Mouse (Mus musculus) adrenal gland, adult 18-20 months (tissue): ENCODE data around the gene Ddi1. TPM values are rescaled to one million over a fixed set of nuclear protein-coding genes. Genes with fewer than 3 reads are reported as not detected.
"Not testable (repeated sequence)": the region's sequence is repeated elsewhere in the genome, so short reads cannot be mapped to it uniquely, and the experiment has no call there.

Experiments used
- DNase-seq, 2 experiments: peaks; one replicate each; pipeline ENCODE4 v3.0.0; 2021 to 2022; ENCODE audit warnings: low spot score in 2 of 2
- long read RNA-seq, 2 experiments: library from polyadenylated mRNA; stranded (forward); transcript quantifications; one replicate each; pipeline ENCODE4 v2.0.0; 2021
- total RNA-seq, 2 experiments: library from RNA; stranded (reverse); gene quantifications; 1 replicate in 1 of 2; 2 replicates in 1 of 2; pipeline ENCODE4 v1.2.3; 2021

The Ddi1 gene
- not detected for total RNA-seq
- long read RNA-seq, experiment 1 = 0 reads
- long read RNA-seq, experiment 2 = 0 reads

- no peak for DNase-seq
Measured at GRCm38 (mm10) chr9:6269796-6270280, at the start of gene Ddi1. Gene Ddi1, minus strand, starts transcription at chr9:6269846.

DNA sequence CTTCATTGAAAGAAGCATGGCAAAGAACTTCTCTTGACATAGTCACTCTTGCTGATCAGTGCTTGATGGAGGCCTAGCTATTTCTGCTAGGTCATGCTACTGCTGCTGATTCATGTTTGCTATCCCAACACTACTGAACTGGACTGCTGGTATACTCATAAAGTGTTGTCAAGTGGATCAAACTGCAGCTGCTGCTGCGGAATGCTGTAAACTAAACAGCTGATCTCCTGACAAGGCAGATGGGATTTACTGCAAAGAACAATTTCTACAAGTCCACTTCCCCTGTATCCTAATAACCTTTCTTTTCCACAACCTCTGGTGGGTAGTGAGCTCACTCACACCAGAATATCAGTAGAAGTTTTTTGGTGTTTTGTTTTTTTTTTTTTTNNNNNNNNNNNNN is 47.5 kb upstream of the Ddi1 start:
- DNase-seq = no peak

DNA sequence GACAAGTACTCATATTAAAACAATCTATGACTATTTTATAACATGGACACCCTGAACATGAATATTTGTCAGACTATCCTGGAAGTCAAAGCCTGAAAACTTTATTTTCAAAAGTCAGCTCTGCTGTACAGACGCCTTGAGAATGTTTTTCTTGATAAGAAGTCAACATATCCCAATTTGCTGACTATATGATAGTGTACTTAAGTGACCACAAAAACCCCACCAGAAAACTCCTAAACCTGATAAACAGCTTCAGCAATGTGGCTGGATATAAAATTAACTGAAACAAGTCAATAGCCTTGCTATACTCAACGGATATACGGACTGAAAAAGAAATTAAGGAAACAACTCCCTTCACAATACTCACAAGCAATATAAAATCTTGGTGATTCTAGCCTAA is 36.2 kb upstream of the Ddi1 start:
- no peak for DNase-seq

- no peak for DNase-seq
Measured at GRCm38 (mm10) chr9:6304590-6304989, 34.9 kb upstream of the Ddi1 start.

DNA sequence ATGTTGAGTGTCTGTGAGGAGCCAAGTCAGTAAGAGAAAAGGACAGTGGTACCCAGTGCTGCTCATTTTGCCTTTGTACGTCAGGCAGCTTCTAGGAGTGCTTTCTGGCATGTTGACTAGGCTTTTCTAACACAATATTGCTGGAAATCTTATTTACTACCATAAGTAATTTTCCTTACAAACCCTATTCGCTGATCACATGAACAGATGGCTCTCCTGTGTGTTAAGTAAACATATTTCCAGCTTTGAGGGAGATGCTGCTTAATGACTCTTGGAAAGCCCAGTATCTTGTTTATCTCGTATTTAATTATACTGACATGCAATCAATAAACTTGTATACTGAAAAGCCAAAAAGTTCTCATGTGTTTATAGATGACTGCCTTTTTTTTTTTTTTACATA is 32.4 kb upstream of the Ddi1 start:
- no peak for DNase-seq

DNA sequence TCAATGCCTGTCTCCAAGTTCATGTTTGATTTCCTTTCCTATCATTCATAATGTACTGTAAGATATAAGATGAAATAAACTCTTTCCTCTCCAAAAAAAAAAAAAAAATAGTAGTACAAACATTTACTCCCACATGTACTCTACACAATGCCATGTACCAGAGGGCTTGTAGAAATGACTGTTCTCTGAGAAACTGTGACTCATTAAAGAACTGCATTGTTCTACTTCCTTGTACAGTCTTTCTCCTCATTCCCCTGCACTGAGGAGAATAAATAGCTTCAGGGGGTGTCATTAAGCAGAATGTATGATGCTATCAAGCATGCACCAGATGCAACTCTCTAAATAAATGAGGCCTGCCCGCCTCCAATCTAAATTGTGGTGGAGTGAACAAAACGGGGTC is 28.9 kb upstream of the Ddi1 start:
- DNase-seq = no peak

DNA sequence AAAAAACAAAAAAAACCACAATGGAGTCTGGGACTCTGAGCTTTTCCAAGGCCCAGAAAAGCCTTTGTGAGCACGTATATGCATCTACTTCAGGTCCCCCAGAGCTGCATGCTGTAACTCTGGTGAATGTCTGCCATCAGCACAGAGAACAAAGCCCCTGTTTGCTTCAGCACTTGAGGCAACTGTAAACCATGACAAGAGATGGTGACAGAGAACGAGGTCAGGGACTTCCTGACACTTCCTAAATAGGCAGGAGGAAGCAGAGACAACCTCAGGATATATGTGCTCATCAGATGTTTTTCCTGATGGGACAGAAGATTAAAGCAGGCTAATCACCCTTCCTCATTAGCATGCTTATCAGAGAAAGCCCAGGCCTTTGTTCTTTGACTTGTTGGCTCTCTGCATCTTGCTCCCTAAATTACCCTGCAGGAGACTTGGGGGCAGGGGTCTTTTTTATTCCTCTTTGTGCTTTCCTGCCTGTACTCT is 19.6 kb upstream of the Ddi1 start:
- no peak for DNase-seq

DNA sequence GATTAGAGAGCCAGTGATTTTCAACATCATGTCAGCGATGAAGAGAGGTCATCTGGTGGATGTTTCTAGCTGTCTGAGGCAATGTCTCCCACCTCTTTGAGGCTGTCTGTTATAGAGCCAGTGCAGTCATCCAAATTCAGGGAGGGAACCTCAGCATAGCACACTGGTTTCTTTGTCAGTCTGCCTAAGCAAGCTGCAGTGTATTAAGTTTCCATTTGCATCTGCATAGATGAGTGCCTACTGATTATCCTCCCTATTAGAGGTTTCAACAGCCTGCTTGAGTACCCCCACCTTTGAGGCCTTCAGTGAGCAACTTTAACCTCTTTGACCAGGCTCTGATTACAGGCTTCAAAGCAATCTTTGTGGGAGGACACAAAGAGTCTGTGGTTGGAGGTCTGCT is 17.1 kb upstream of the Ddi1 start:
- no peak for DNase-seq

DNA sequence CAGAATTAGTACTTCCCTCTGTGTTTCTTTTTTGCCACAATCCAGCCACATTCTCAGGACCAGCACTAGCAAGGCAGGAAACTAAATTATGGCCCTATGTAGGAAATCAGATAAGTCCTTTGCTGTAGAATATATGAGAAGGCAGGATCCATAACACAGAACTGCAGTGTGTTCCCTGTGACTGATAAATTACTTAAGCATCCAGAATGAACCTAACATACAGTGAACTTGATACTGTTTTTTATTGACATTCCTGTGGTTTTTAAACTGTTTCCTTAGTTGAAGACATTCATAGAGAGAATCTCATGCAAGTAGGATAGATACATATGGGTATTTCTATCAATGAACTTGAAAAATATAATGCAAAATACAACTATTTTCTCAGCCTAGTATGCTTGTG is 7.9 kb upstream of the Ddi1 start:
- no peak for DNase-seq

GRCm38 (mm10) chr9:6276395-6276794 is 6.7 kb upstream of the Ddi1 start:
- DNase-seq = no peak

GRCm38 (mm10) chr9:6264820-6265219 is 4.8 kb downstream of the Ddi1 start:
- no peak for DNase-seq

DNA sequence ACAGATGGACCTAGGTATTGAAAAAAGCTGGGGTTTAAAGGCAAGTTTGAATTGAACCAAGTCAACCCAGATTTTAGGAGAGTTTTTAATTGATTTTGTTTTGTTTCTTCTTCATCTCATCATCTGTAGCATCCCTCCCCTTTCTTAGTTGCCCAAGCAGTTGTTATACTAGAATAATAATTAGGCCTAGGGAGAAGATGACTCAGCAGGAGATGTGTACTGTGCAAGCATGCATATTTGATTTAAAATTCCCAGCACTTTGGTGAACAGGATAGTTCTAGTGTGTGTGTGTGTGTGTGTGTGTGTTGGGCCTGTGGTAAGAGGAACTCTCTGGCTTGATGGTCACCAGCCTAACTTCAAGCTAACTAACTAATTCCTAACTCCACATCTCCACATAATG is 12.6 kb downstream of the Ddi1 start:
- no peak for DNase-seq

GRCm38 (mm10) chr9:6251990-6252389 is 17.7 kb downstream of the Ddi1 start:
- DNase-seq = no peak

DNA sequence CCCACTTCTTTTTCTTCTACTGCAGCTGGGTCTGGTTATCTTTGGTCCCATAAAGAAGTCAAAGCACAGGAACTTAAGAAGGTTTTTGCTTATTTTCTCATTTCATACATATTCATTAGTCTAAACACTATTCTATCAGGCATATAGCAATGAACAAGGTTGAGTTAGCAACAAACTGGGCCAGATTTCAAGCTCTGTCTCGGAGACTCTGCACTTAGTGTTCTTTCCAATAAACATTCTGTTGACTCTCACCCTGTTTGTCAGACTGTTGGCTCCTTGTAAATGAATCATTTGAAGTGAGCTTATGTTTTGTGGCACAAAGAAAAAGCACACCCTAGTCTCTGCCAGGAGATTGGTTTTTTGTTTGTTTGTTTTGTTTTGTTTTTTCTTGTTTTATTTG is 19.3 kb downstream of the Ddi1 start:
- no peak for DNase-seq

DNA sequence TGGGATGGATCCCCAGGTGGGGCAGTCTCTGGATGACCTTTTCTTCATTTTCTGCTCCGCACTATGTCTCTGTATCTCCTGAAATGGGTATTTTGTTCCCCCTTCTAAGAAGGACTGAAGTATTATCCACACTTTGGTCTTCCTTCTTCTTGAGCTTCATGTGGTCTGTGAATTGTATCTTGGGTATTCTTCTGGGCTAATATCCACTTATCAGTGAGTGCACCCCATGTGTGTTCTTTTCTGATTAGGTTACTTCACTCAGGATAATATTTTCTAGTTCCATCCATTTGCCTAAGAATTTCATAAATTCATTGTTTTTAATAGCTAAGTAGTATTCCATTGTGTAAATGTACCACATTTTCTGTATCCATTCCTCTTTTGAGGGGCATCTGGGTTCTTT is 33.7 kb downstream of the Ddi1 start:
- DNase-seq = not testable (repeated sequence)

- no peak for DNase-seq
Measured at GRCm38 (mm10) chr9:6217505-6217904, 52.1 kb downstream of the Ddi1 start.

GRCm38 (mm10) chr9:6212862-6213261 is 56.8 kb downstream of the Ddi1 start:
- DNase-seq = no peak

Other genes starting within 250 kb of the Ddi1 start
- 10 to 100 TPM; 21.6 to 47.8 TPM for gene Pdgfd, start 101.3 kb downstream of the Ddi1 start, total RNA-seq